Mouse (Mus musculus) E14TG2a.4 (cell line): ENCODE data around the gene Sprr2e.

Source experiments
- CTCF ChIP-seq: conservative IDR thresholded peaks from 2 replicates; pipeline ENCODE4 v1.5.1; 2014; ENCODE audit warnings: low read length
- NANOG ChIP-seq: IDR thresholded peaks from 2 replicates; pipeline ENCODE4 v1.6.1; 2014; ENCODE audit warnings: borderline replicate concordance, low read length, mixed read lengths
- POU5F1 ChIP-seq: IDR thresholded peaks from 2 replicates; pipeline ENCODE4 v1.6.1; 2014; ENCODE audit warnings: low read length, borderline replicate concordance

DNA sequence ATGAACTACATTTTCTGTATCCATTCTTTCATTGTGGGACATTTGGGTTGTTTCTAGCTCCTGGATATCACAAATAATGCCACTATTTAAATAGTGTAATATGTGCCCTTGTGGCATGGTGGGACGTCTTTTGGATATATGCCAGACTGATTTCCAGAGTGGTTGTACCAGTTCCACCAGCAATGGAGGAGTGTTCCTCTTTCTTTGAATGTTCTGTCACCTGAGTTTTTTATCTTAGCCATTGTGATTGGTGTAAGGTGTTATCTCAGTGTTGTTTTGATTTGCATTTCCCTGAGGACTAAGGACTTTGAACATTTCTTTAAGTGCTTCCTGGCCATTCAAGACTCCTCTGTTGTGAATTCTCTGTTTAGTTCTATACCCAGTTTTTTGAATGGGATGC is 15.7 kb upstream of the Sprr2e start:
- TF ChIP-seq CTCF (no peak), NANOG (no peak), POU5F1 (no peak)
